Mouse (Mus musculus) forebrain, embryonic 16.5 days (tissue): ENCODE measurements around the gene Slc39a3. TPM values are rescaled to one million over a fixed set of nuclear protein-coding genes. Genes with fewer than 3 reads are reported as not detected.
A peak's percentile ranks its signal among the peaks of the same experiment; 100 is the strongest.
"Not testable (repeated sequence)": the region's sequence is repeated elsewhere in the genome, so short reads cannot be mapped to it uniquely, and the experiment has no call there.

Source experiments
- ATAC-seq: fragments of 200-750 bp; cut with Nextera tagmentation; 2 replicates; pipeline ENCODE4 v1.8.0; 2017; ENCODE audit warnings: mild to moderate bottlenecking, moderate library complexity
- H3K27ac ChIP-seq: fragments of 300-500 bp; sonication (generic); 2 replicates; pipeline ENCODE4 v1.5.1; 2014; ENCODE audit warnings: low read length, control low read depth
- H3K27me3 ChIP-seq: fragments of 300-500 bp; sonication (generic); replicated peaks from 2 replicates; pipeline ENCODE4 v1.6.1; 2014; ENCODE audit warnings: low read length; ENCODE audit not compliant: control insufficient read depth, insufficient read depth
- H3K36me3 ChIP-seq: fragments of 300-500 bp; sonication (generic); 2 replicates; pipeline ENCODE4 v1.6.1; 2014; ENCODE audit not compliant: control insufficient read depth, insufficient read depth
- H3K4me1 ChIP-seq: fragments of 300-500 bp; sonication (generic); replicated peaks from 2 replicates; pipeline ENCODE4 v1.6.1; 2014; ENCODE audit warnings: low read length; ENCODE audit not compliant: control insufficient read depth, insufficient read depth
- H3K4me2 ChIP-seq: fragments of 300-500 bp; sonication (generic); 2 replicates; pipeline ENCODE4 v1.6.1; 2014; ENCODE audit warnings: mild to moderate bottlenecking, low read length, control low read depth
- H3K4me3 ChIP-seq: fragments of 300-500 bp; sonication (generic); replicated peaks from 2 replicates; pipeline ENCODE4 v1.5.1; 2014; ENCODE audit warnings: mild to moderate bottlenecking, low read length, control low read depth
- H3K9ac ChIP-seq: fragments of 300-500 bp; sonication (generic); replicated peaks from 2 replicates; pipeline ENCODE4 v1.6.1; 2014; ENCODE audit warnings: low read depth, low read length, control low read depth
- H3K9me3 ChIP-seq: fragments of 300-500 bp; sonication (generic); 2 replicates; pipeline ENCODE4 v1.6.1; 2016; ENCODE audit warnings: low read length; ENCODE audit not compliant: control insufficient read depth
- WGBS: fragments of 180-500 bp; shearing (Covaris S2); extraction: QIAGEN DNeasy Blood & Tissue Kit; methylation state at CpG from one replicate; pipeline ENCODE4 v1.1.7; 2014; 5-methylcytosine and 5-hydroxymethylcytosine counted together
- polyA plus RNA-seq: library from polyadenylated mRNA; unstranded; fragments of >200 nt; fragmentation: Nextera tagmentation; extraction: Ambion mirVana; gene quantifications from 2 replicates; pipeline ENCODE4 v1.2.1, GENCODE M21; 2015

The Slc39a3 gene
- polyA plus RNA-seq, 1 experiment from 2014 or later = 54.0 TPM

- Histone ChIP-seq H3K9me3 (no peaks in the 10 kb centered on the region), H3K36me3 (peaks cover 16% of the 10 kb centered on the region), H3K27ac (peak within 1 kb of the TSS; percentile 61), H3K4me3 (peak within 1 kb of the TSS; percentile 80), H3K4me1 (peaks cover 23% of the 10 kb centered on the region), H3K9ac (peak within 1 kb of the TSS; percentile 83), H3K27me3 (no peaks in the 10 kb centered on the region), H3K4me2 (peak within 1 kb of the TSS; percentile 82)
- ATAC-seq = peak; percentile 97
- WGBS = under 1% methylated on average over 35 of the region's 35 CpGs
Observed at GRCm38 (mm10) chr10:81069836-81070235, 32.6 kb upstream of the Slc39a3 start, which contains the start of gene Thop1. Gene Thop1 (plus strand): TSS chr10:81070035.

- H3K4me1 ChIP-seq = peaks cover 23% of the 10 kb centered on the region
- ATAC-seq = no peak
- H3K36me3 ChIP-seq = peaks cover 6% of the 10 kb centered on the region; the same call in 1 of the 2 replicates
- no peak overlapping the region for H3K4me3 ChIP-seq
- H3K9ac ChIP-seq = no peak overlapping the region
- H3K4me2 ChIP-seq = no peak overlapping the region
- no peak overlapping the region for H3K27ac ChIP-seq
- no peaks in the 10 kb centered on the region for H3K9me3 ChIP-seq
- no peaks in the 10 kb centered on the region for H3K27me3 ChIP-seq
- WGBS = 81% methylated on average over 5 of the region's 5 CpGs
Observed at GRCm38 (mm10) chr10:81068706-81069105, 31.5 kb upstream of the Slc39a3 start.

- not testable (repeated sequence) for H3K4me3 ChIP-seq, H3K27ac ChIP-seq, H3K9ac ChIP-seq, H3K36me3 ChIP-seq, H3K4me2 ChIP-seq, H3K4me1 ChIP-seq, ATAC-seq, H3K27me3 ChIP-seq, H3K9me3 ChIP-seq
- WGBS = 84% methylated on average over 8 of the region's 8 CpGs
Observed at GRCm38 (mm10) chr10:81064519-81064918, 27.3 kb upstream of the Slc39a3 start.

DNA sequence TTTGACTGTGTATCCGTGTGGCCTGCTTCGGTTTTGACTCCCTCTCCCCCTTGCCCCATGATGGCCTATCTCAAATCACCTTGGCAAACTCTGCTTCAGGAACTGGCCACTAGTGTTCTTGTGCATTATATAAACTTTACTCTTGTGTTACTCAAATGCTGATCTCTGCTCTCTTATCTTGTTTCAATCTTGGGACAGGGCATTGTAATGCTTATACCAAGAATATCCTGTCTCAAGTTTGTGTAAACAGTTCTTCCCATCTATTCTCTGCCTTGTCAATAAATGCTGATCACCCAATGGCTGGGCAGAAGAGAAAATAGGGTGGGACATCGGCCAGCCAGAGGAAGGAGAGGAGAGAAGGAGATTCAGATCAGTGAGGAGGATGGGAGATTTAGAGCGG, 25.5 kb upstream of the Slc39a3 start:
- Histone ChIP-seq H3K36me3 (no peaks in the 10 kb centered on the region), H3K9me3 (no peaks in the 10 kb centered on the region), H3K4me1 (peaks cover 12% of the 10 kb centered on the region), H3K27me3 (no peaks in the 10 kb centered on the region), H3K27ac (no peak overlapping the region), H3K4me3 (no peak overlapping the region), H3K9ac (no peak overlapping the region), H3K4me2 (no peak overlapping the region)
- ATAC-seq = no peak
- WGBS = 68% methylated on average over 4 of the region's 4 CpGs

DNA sequence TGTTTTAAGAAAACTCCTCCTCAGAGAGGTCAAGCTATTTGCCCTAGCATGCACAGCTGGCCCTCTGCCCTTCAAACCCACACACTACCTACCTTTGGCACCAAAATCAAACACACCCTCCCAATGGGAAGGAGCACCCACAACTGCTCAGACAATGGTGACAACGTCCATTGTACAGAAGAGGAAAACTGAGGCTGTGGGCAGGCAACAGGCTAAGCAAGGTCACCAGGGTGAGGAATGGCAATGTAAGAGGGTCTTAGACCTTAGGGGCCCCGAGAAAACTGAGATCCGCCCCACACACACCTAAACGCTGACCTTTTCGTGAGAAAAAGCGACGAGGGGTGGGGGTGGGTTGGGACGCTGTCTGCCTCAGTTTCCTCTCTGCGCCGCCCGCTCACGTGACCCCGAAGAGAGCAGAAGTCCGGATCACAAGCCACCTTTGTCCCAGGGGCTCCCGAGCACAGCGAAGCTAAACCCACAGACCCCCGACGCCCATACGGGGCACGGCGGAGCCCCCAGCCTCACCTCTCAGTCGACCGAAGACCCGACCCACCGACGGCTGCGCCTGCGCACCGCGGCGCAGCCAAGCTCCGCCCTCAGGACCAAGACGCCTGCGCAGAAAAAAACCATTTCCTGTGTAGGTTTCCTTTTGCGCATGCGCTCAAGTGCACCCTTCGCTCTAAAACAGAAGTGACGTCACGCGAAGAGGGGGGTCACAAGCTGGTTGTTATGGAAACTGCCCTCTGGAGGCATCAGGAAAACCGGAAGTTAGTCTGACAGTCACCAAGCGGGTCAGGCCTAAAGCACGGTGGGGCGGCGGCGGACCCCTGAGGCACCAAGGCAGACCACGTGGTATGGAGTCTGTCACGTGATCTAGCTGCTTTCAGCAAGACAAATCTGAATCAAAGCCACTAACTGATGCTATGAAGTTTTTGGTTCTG, 22.6 kb upstream of the Slc39a3 start, which contains the start of gene Sgta:
Sgta (minus strand) TSS at position 579 of the 941 bp plus-strand sequence.
- peak within 1 kb of the TSS; percentile 75 for H3K4me3 ChIP-seq
- H3K4me2 ChIP-seq = peak within 1 kb of the TSS; percentile 93
- peaks cover 25% of the 10 kb centered on the region for H3K4me1 ChIP-seq
- no peaks in the 10 kb centered on the region for H3K27me3 ChIP-seq
- H3K27ac ChIP-seq = peak within 1 kb of the TSS; percentile 41
- H3K9me3 ChIP-seq = no peaks in the 10 kb centered on the region
- peak; percentile 96 for ATAC-seq
- peak within 1 kb of the TSS; percentile 77 for H3K9ac ChIP-seq
- H3K36me3 ChIP-seq = no peaks in the 10 kb centered on the region
- whole genome bisulfite sequencing = under 1% methylated on average over 48 of the region's 48 CpGs

DNA sequence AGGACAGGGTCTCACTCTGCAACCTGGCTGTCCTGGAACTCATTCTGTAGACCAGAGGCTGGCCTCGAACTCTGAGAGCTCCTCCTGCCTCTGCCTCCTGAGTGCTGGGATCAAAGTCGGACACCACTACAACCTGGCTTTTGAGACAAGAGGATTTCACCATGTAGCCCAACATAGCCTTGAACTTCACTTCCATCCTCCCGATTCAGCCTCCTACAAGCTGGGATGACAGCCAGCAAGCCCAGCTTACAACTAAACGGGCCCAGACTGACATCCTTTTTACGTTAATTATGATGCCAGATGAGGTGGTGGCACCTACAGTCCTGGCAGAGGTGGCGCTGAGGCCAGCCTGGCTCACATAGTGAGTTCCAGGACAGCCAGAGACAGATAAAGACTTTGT, 21.7 kb upstream of the Slc39a3 start:
- no peaks in the 10 kb centered on the region for H3K36me3 ChIP-seq
- no peak for ATAC-seq
- H3K4me1 ChIP-seq = peaks cover 25% of the 10 kb centered on the region
- peak overlapping the region; percentile 93 for H3K4me2 ChIP-seq
- no peaks in the 10 kb centered on the region for H3K9me3 ChIP-seq
- no peak overlapping the region for H3K9ac ChIP-seq
- no peak overlapping the region for H3K27ac ChIP-seq
- H3K4me3 ChIP-seq = no peak overlapping the region
- WGBS = 84% methylated on average over 6 of the region's 6 CpGs
- H3K27me3 ChIP-seq = no peaks in the 10 kb centered on the region

GRCm38 (mm10) chr10:81057406-81058130, 20.3 kb upstream of the Slc39a3 start:
- no peak for ATAC-seq
- Histone ChIP-seq H3K4me2 (no peak overlapping the region), H3K27ac (no peak overlapping the region), H3K36me3 (no peaks in the 10 kb centered on the region), H3K4me1 (peaks cover 25% of the 10 kb centered on the region), H3K4me3 (no peak overlapping the region), H3K9me3 (no peaks in the 10 kb centered on the region), H3K27me3 (no peaks in the 10 kb centered on the region), H3K9ac (no peak overlapping the region)
- 96% methylated on average over 23 of the region's 23 CpGs for WGBS

DNA sequence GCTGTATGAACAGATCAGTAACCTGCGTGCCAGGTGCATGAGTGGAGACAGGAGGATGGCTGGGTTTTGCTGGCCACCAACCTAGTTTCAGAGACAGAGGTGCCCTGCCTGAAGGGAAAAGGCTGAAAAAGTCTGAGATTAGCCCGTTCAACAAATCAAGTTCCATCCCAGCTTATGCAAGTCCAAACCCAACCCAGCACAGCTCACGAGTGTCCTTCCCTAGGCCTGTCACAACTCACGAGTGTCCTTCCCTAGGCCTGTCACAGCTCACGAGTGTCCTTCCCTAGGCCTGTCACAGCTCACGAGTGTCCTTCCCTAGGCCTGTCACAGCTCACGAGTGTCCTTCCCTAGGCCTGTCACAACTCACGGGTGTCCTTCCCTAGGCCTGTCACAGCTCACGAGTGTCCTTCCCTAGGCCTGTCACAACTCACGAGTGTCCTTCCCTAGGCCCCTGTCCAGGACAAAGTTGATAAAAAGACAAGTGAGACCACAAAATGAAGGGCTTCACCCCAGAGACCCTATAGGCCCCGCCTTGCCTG, 18.6 kb upstream of the Slc39a3 start:
- not testable (repeated sequence) for H3K9ac ChIP-seq, H3K9me3 ChIP-seq, ATAC-seq, H3K4me3 ChIP-seq, H3K27ac ChIP-seq, H3K27me3 ChIP-seq, H3K4me2 ChIP-seq
- Histone ChIP-seq H3K36me3 (peaks cover 10% of the 10 kb centered on the region), H3K4me1 (peaks cover 25% of the 10 kb centered on the region)
- WGBS = 89% methylated on average over 10 of the region's 11 CpGs

DNA sequence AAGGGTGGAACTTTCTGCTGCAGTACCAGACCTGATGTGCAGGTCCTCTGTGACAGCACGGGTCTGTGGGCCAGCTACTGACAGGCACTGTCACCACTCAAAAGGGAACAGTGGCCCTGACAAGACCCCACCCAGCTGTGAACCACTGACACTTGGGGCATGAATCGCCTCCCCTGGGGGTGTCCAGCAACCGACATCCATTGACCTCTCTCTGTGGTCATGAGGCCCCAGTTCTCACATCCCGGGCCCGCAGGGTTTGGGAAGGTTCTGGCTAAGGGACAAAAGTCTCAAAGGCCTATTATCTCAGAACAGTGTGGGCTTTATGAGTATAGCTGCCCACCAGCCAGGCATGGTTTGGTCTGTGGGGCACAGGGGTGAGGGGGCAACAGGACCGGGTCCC, 17.9 kb upstream of the Slc39a3 start:
- H3K9ac ChIP-seq = no peak overlapping the region
- ATAC-seq = no peak
- peaks cover 11% of the 10 kb centered on the region for H3K36me3 ChIP-seq
- no peak overlapping the region for H3K27ac ChIP-seq
- H3K9me3 ChIP-seq = no peaks in the 10 kb centered on the region
- H3K27me3 ChIP-seq = no peaks in the 10 kb centered on the region
- no peak overlapping the region for H3K4me3 ChIP-seq
- 87% methylated on average over 6 of the region's 6 CpGs for WGBS
- no peak overlapping the region for H3K4me2 ChIP-seq
- peaks cover 25% of the 10 kb centered on the region for H3K4me1 ChIP-seq
